Mouse (Mus musculus) intestine, embryonic 15.5 days (tissue): ENCODE measurements around the gene Slc36a2. TPM values are rescaled to one million over a fixed set of nuclear protein-coding genes. Genes with fewer than 3 reads are reported as not detected.
A peak's percentile ranks its signal among the peaks of the same experiment; 100 is the strongest.

Experiments
- ATAC-seq: fragments of 200-750 bp; cut with Nextera tagmentation; 2 replicates; pipeline ENCODE4 v1.8.0; 2017; ENCODE audit warnings: moderate TSS enrichment, moderate library complexity
- H3K27ac ChIP-seq: fragments of 300-500 bp; sonication (generic); 2 replicates; pipeline ENCODE4 v1.5.1; 2015; ENCODE audit warnings: mild to moderate bottlenecking, inconsistent platforms
- H3K27me3 ChIP-seq: fragments of 300-500 bp; sonication (generic); replicated peaks from 2 replicates; pipeline ENCODE4 v1.6.1; 2015; ENCODE audit warnings: inconsistent platforms
- H3K36me3 ChIP-seq: fragments of 300-500 bp; sonication (generic); 2 replicates; pipeline ENCODE4 v1.6.1; 2015; ENCODE audit warnings: inconsistent platforms
- H3K4me1 ChIP-seq: fragments of 300-500 bp; sonication (generic); replicated peaks from 2 replicates; pipeline ENCODE4 v1.6.1; 2015; ENCODE audit warnings: inconsistent platforms
- H3K4me2 ChIP-seq: fragments of 300-500 bp; sonication (generic); replicated peaks from 2 replicates; pipeline ENCODE4 v1.6.1; 2015; ENCODE audit warnings: mild to moderate bottlenecking, inconsistent platforms
- H3K4me3 ChIP-seq: fragments of 300-500 bp; sonication (generic); replicated peaks from 2 replicates; pipeline ENCODE4 v1.5.1; 2015; ENCODE audit warnings: inconsistent platforms
- H3K9ac ChIP-seq: fragments of 300-500 bp; sonication (generic); 2 replicates; pipeline ENCODE4 v1.6.1; 2015; ENCODE audit warnings: inconsistent platforms
- H3K9me3 ChIP-seq: fragments of 300-500 bp; sonication (generic); 2 replicates; pipeline ENCODE4 v1.6.1; 2016; ENCODE audit warnings: inconsistent platforms
- WGBS: fragments of 180-500 bp; shearing (Covaris S2); methylation state at CpG from one replicate; pipeline ENCODE4 v1.1.7; 2015; 5-methylcytosine and 5-hydroxymethylcytosine counted together
- polyA plus RNA-seq: library from polyadenylated mRNA; unstranded; fragments of >200 nt; fragmentation: Nextera tagmentation; extraction: Ambion mirVana; gene quantifications from 2 replicates; pipeline ENCODE4 v1.2.1, GENCODE M21; 2015

Slc36a2 gene
- polyA plus RNA-seq, 1 experiment from 2014 or later = 0.31 TPM

- H3K27me3 ChIP-seq = no peaks in the 10 kb centered on the region
- peaks cover 10% of the 10 kb centered on the region; the same call in 1 of the 2 replicates for H3K4me1 ChIP-seq
- H3K4me2 ChIP-seq = no peak overlapping the region
- ATAC-seq = peak; percentile 32; the same call in 1 of the 2 replicates
- no peak overlapping the region for H3K9ac ChIP-seq
- 58% methylated on average over 6 of the region's 6 CpGs for WGBS
- no peak overlapping the region for H3K27ac ChIP-seq
- H3K36me3 ChIP-seq = no peaks in the 10 kb centered on the region
- H3K9me3 ChIP-seq = no peaks in the 10 kb centered on the region
- no peak overlapping the region for H3K4me3 ChIP-seq
These were observed 24.9 kb upstream of the Slc36a2 start for GRCm38 (mm10) chr11:55209626-55210353.

- WGBS = 56% methylated on average over 2 of the region's 2 CpGs
These were observed 24.2 kb upstream of the Slc36a2 start for GRCm38 (mm10) chr11:55209032-55209431.

GRCm38 (mm10) chr11:55208001-55208690, 23.3 kb upstream of the Slc36a2 start:
- H3K27ac ChIP-seq = peak overlapping the region; percentile 4; the same call in 1 of the 2 replicates
- no peak overlapping the region for H3K4me3 ChIP-seq
- no peak overlapping the region for H3K4me2 ChIP-seq

More at GRCm38 (mm10) chr11:55209032-55209431, 24.2 kb upstream of the Slc36a2 start:
- peaks cover 5% of the 10 kb centered on the region; the same call in 1 of the 2 replicates for H3K4me1 ChIP-seq
- no peaks in the 10 kb centered on the region for H3K9me3 ChIP-seq
- no peak overlapping the region for H3K27ac ChIP-seq
- H3K36me3 ChIP-seq = no peaks in the 10 kb centered on the region
- no peak overlapping the region for H3K4me3 ChIP-seq
- no peak overlapping the region for H3K4me2 ChIP-seq
- H3K9ac ChIP-seq = no peak overlapping the region
- ATAC-seq = no peak
- no peaks in the 10 kb centered on the region for H3K27me3 ChIP-seq

GRCm38 (mm10) chr11:55204602-55205001, 19.7 kb upstream of the Slc36a2 start:
- peak; percentile 47 for ATAC-seq
- no peak overlapping the region for H3K27ac ChIP-seq

More at GRCm38 (mm10) chr11:55208001-55208690, 23.3 kb upstream of the Slc36a2 start:
- Histone ChIP-seq H3K9ac (no peak overlapping the region), H3K9me3 (no peaks in the 10 kb centered on the region), H3K36me3 (no peaks in the 10 kb centered on the region), H3K4me1 (peaks cover 5% of the 10 kb centered on the region; the same call in 1 of the 2 replicates), H3K27me3 (no peaks in the 10 kb centered on the region)
- ATAC-seq = peak; percentile 54
- 40% methylated on average over 6 of the region's 6 CpGs for WGBS

GRCm38 (mm10) chr11:55204159-55204596, 19.3 kb upstream of the Slc36a2 start, which contains the start of gene Slc36a1:
Gene Slc36a1 (plus strand): TSS chr11:55204350.
- H3K27ac ChIP-seq = no peak within 1 kb of the TSS
- H3K9me3 ChIP-seq = no peaks in the 10 kb centered on the region
- peak within 1 kb of the TSS; percentile 69 for H3K9ac ChIP-seq
- no peaks in the 10 kb centered on the region for H3K36me3 ChIP-seq
- H3K4me3 ChIP-seq = peak within 1 kb of the TSS; percentile 70
- no peaks in the 10 kb centered on the region for H3K27me3 ChIP-seq
- H3K4me1 ChIP-seq = 0 out of 2 replicates have a peak, but pooled peaks cover 5% of the 10 kb centered on the region
- WGBS = under 1% methylated on average over 31 of the region's 31 CpGs
- ATAC-seq = peak; percentile 95
- H3K4me2 ChIP-seq = peak within 1 kb of the TSS; percentile 89

More at GRCm38 (mm10) chr11:55204602-55205001, 19.7 kb upstream of the Slc36a2 start:
- Histone ChIP-seq H3K4me2 (peak overlapping the region; percentile 89), H3K36me3 (no peaks in the 10 kb centered on the region), H3K27me3 (no peaks in the 10 kb centered on the region), H3K4me1 (peaks cover 5% of the 10 kb centered on the region; the same call in 1 of the 2 replicates), H3K9me3 (no peaks in the 10 kb centered on the region), H3K4me3 (peak overlapping the region; percentile 70), H3K9ac (peak overlapping the region; percentile 69)
- 4% methylated on average over 17 of the region's 17 CpGs for WGBS

- H3K4me2 ChIP-seq = no peak overlapping the region
- H3K27ac ChIP-seq = no peak overlapping the region
- no peak overlapping the region for H3K4me3 ChIP-seq
- H3K9me3 ChIP-seq = 0 out of 2 replicates have a peak, but pooled peaks cover 3% of the 10 kb centered on the region
- WGBS = 68% methylated on average over 8 of the region's 8 CpGs
- no peaks in the 10 kb centered on the region for H3K27me3 ChIP-seq
- no peak overlapping the region for H3K9ac ChIP-seq
- no peaks in the 10 kb centered on the region for H3K4me1 ChIP-seq
- no peak for ATAC-seq
- H3K36me3 ChIP-seq = no peaks in the 10 kb centered on the region
These were observed 13.0 kb upstream of the Slc36a2 start for GRCm38 (mm10) chr11:55197740-55198510.

- Histone ChIP-seq H3K4me3 (no peak overlapping the region), H3K4me1 (no peaks in the 10 kb centered on the region), H3K36me3 (no peaks in the 10 kb centered on the region), H3K9ac (no peak overlapping the region), H3K4me2 (no peak overlapping the region), H3K27ac (no peak overlapping the region), H3K27me3 (no peaks in the 10 kb centered on the region), H3K9me3 (0 out of 2 replicates have a peak, but pooled peaks cover 3% of the 10 kb centered on the region)
- WGBS = 52% methylated on average over 6 of the region's 6 CpGs
- no peak for ATAC-seq
These were observed 12.2 kb upstream of the Slc36a2 start for GRCm38 (mm10) chr11:55197086-55197485.

GRCm38 (mm10) chr11:55190216-55190615, 5.3 kb upstream of the Slc36a2 start:
- no peak overlapping the region for H3K4me3 ChIP-seq
- H3K27me3 ChIP-seq = no peaks in the 10 kb centered on the region
- 0 out of 2 replicates have a peak, but pooled peaks cover 3% of the 10 kb centered on the region for H3K9me3 ChIP-seq
- no peaks in the 10 kb centered on the region for H3K4me1 ChIP-seq
- H3K36me3 ChIP-seq = no peaks in the 10 kb centered on the region
- no peak for ATAC-seq
- no peak overlapping the region for H3K4me2 ChIP-seq
- H3K9ac ChIP-seq = no peak overlapping the region
- 81% methylated on average over 3 of the region's 3 CpGs for WGBS
- no peak overlapping the region for H3K27ac ChIP-seq

- Histone ChIP-seq H3K4me3 (no peak overlapping the region), H3K4me1 (no peaks in the 10 kb centered on the region), H3K9me3 (no peaks in the 10 kb centered on the region), H3K9ac (no peak overlapping the region), H3K36me3 (no peaks in the 10 kb centered on the region), H3K27ac (no peak overlapping the region), H3K27me3 (no peaks in the 10 kb centered on the region), H3K4me2 (no peak overlapping the region)
- 81% methylated on average over 6 of the region's 6 CpGs for WGBS
- ATAC-seq = no peak
These were observed 2.9 kb upstream of the Slc36a2 start for GRCm38 (mm10) chr11:55187777-55188176.

GRCm38 (mm10) chr11:55187292-55187691, 2.4 kb upstream of the Slc36a2 start:
- H3K4me2 ChIP-seq = no peak overlapping the region
- H3K9me3 ChIP-seq = no peaks in the 10 kb centered on the region
- no peak overlapping the region for H3K4me3 ChIP-seq
- H3K9ac ChIP-seq = no peak overlapping the region
- H3K27ac ChIP-seq = no peak overlapping the region
- no peak for ATAC-seq
- 82% methylated on average over 4 of the region's 4 CpGs for WGBS
- no peaks in the 10 kb centered on the region for H3K36me3 ChIP-seq
- H3K4me1 ChIP-seq = no peaks in the 10 kb centered on the region
- H3K27me3 ChIP-seq = no peaks in the 10 kb centered on the region

GRCm38 (mm10) chr11:55184246-55184645, 631 bp downstream of the Slc36a2 start:
- Histone ChIP-seq H3K9ac (no peak overlapping the region), H3K4me2 (no peak overlapping the region), H3K9me3 (no peaks in the 10 kb centered on the region), H3K27me3 (no peaks in the 10 kb centered on the region), H3K27ac (no peak overlapping the region), H3K36me3 (no peaks in the 10 kb centered on the region), H3K4me3 (no peak overlapping the region), H3K4me1 (no peaks in the 10 kb centered on the region)
- 80% methylated on average over 5 of the region's 5 CpGs for WGBS
- ATAC-seq = no peak

- H3K27me3 ChIP-seq = no peaks in the 10 kb centered on the region
- no peaks in the 10 kb centered on the region for H3K36me3 ChIP-seq
- H3K4me3 ChIP-seq = no peak overlapping the region
- H3K9ac ChIP-seq = no peak overlapping the region
- H3K9me3 ChIP-seq = no peaks in the 10 kb centered on the region
- H3K4me2 ChIP-seq = no peak overlapping the region
- no peak overlapping the region for H3K27ac ChIP-seq
- no peak for ATAC-seq
- 58% methylated on average over 7 of the region's 7 CpGs for WGBS
- H3K4me1 ChIP-seq = no peaks in the 10 kb centered on the region
These were observed 1.8 kb downstream of the Slc36a2 start for GRCm38 (mm10) chr11:55183124-55183523.
